Mouse (Mus musculus): ENCODE measurements around the gene Tmem161a.

DNA sequence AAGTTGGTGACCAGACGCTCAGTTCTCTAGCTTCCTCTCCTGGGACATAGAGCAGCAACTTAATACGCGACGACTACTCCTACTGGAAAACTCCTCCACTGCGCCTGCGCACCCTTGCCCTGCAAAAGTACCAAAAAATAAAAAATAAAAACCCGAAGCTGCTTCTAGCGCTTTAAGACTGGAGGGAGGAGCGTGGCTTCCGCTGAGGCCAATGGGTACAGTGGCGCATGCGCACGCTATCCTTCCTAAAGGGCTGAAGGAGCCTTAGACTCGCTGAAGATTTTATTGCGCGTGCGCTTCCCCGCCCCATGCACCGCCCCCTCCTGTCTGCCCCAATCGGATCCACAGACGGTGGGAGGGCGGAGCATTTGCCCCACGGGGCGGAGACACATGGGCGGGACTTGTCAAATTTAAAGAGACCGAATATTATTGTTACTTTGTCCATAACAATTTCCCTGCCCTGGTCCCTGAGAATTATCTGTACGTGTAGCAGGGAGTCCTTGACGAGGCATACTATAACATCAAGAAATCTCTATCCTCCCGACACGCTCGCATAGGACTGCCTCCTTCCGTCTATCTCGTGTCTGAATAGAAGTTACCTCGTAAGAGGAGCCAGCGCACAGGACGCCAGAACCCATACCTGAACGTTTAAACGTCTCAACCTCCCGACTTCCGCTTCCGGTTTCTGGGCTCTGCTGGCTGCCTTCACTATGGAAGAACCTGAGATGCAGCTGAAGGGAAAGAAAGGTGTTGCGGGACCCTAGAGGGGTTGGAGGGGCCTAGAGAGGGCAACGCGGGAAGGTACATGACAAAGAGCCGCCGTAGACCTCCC, 32.9 kb upstream of the Tmem161a start, which contains the start of the genes Rfxank, Borcs8 and Mef2b:
- peak; percentile 43 for TF ChIP-seq MAX (IDR thresholded peaks at IDR 0.05)
- TF ChIP-seq USF1 (IDR thresholded peaks at IDR 0.05; ENCODE audit: low read depth), result no peak
- TF ChIP-seq CTCF (IDR thresholded peaks at IDR 0.05; ENCODE audit: control insufficient read depth, insufficient read depth, insufficient read length), result no peak
- no peak for TF ChIP-seq MYOG (IDR thresholded peaks at IDR 0.05; ENCODE audit: control insufficient read depth, extremely low read depth, insufficient read length)
- TF ChIP-seq MYOD1 (IDR thresholded peaks at IDR 0.05; ENCODE audit: control insufficient read depth, insufficient read length, low read depth), result no peak
- TF ChIP-seq CEBPB (IDR thresholded peaks at IDR 0.05; ENCODE audit: low read depth), result no peak
- no peak for TF ChIP-seq FOSL1 (IDR thresholded peaks at IDR 0.05; ENCODE audit: insufficient read depth, low read length, poor library complexity, severe bottlenecking)
